Mouse (Mus musculus) mouse trophoblast stem cell (cell line): ENCODE data around the gene Six6.

Experiments used
- in situ Hi-C, 2 experiments: fragments of 300-500 bp; cut with MseI, MboI; formaldehyde crosslinking; loops; 2 replicates in 1 of 2; 3 replicates in 1 of 2; pipeline ENCODE4 v1.15.1; 2025

The Six6 gene

DNA sequence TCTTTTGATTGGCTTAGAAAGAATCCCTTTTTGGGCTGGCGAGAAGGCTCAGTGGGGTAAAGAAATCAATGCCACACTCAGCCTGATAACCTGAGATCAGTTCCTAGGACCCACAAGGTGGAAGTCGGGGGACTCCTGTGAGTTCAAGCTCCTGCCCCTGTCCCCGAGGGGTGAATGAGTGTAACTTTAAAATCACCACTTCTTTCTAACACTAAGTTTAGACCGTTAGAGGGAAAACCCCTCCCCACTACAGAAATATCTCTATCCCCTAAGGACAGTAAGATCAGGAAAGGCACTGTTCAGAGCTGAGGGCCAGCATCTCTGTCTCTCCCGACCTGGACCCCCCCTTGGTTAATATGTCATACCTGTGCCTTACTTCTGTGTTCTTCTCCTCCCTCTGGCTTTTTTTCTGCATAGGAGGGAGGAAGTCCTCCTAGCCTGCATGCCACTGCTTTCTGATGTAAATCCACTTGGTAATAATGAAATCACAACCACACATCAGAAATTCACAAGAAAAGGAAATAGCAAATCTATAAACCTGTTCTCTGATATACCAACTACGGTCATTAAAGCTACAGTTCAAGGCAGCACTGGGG, 18.2 kb downstream of the Six6 start:
- in situ Hi-C loops: no loop called here

DNA sequence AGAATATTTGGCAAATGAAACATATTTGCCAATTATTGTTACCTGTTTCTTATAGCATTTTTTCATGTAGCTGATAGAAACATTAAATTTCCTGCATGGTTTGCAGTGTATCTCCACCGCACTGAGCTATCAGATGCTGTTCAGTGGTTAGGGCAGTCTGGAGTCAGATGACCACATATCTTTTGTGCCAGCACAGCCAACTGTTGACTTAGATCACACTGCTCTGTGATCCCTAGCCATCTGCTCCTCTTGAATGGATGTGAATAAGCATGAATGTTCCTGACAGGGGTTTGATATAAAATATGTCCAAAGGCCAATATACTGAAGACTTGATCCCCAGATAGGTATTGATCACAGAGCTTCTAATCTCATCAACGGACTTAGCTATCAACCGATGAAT, 18.8 kb downstream of the Six6 start:
- in situ Hi-C loops: no loop called here

DNA sequence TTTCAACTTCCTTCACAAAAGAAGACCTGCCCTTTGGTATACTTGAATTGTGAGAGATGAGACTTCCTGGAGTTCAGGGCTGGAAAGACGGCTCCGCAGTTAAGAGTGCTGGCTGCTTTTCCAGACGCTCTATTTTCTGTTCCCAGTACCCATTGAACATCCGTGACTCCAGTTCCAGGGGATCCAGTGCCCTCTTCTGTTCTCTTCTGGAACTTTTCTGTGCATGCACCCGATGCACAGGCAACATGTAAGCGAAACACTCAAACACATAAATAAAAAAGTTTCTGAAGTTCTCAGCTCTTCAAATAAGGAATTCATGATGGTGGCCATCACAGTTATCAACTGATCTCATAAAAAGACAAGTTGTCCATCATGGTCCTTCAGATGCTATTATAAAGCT, 23.1 kb downstream of the Six6 start:
- in situ Hi-C loops: loop anchor here in 1 of 2 experiments (5.0 kb wide), 1 partner anchor 115 kb away; no protein-coding TSS in a partner anchor

DNA sequence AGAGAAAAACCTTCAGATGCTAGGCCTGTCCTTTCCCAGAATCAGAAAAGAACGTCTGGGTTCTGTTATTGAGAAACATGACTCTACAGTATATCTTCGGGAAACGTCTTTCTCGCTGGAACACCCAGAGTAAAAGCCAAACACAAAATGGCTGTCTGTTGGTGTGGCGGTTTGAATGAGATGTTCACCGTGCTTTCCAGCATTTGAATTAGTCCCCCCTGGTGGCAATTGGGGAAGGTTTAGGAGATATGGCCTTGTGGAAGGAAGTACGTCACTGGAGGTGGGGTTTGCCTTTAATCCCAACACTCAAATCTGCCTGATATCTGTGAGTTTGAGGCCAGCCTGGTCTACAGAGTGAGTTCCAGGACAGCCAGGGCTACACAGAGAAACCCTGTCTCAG, 27.8 kb downstream of the Six6 start:
- in situ Hi-C loops: no loop called here

DNA sequence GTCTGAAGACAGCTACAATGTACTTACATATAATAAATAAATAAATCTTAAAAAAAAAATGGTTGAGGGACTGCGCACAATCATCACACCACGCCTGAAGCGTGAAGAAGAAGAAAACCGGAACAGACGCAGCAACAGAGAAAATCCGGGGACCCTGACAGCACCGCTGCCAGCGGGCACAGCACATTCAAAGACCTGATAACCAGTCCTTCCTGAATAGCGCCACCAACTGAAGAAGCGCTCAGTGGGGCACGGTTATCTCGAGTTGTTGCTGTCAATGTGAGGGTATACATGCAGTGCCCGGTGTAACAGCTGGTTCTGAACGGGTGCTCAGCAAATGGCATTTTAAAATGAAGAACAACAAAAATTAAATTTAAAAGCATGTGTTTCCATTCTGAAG, 30.9 kb downstream of the Six6 start:
- in situ Hi-C loops: no loop called here

DNA sequence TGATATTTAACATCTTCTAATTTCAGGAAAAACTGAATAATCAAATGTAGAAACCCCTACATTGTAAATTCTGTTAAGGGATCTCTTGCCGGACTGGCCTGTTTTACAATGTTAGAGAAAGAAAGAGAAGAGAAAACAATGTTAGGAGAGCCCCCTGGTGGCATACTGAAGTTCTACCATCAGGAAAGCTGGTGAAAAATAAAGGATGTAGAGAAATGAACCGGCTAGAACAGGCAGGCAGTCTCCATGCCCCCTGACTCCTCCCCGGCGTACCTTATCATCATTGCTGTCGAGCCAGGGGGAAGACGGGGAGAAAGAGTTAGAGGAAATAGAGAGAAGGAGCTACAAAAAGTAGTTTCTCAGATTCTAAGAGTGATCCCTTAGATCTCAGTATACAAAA, 33.5 kb downstream of the Six6 start:
- in situ Hi-C loops: no loop called here

DNA sequence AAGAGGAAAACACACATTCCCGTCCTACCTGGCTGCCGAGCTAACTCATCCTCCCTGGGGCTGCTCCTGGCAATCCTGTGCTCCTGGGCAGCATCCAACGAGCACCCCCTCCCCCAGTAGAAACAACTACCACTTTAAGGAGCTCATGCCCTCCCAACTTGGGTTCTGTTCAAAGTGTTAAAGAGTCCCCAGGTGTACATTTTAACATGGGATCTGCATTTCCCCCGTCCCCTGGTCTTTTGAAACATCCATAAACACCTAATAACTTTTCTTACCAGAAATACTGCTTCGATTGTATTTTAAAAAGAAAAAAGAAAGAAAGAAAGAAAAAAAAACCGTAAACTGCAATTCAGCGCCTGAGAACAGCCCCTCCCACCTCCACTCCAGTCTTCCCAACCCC, 36.5 kb downstream of the Six6 start:
- in situ Hi-C loops: loop anchor here in 1 of 2 experiments (5.0 kb wide), 1 partner anchor 129 kb away; no protein-coding TSS in a partner anchor

DNA sequence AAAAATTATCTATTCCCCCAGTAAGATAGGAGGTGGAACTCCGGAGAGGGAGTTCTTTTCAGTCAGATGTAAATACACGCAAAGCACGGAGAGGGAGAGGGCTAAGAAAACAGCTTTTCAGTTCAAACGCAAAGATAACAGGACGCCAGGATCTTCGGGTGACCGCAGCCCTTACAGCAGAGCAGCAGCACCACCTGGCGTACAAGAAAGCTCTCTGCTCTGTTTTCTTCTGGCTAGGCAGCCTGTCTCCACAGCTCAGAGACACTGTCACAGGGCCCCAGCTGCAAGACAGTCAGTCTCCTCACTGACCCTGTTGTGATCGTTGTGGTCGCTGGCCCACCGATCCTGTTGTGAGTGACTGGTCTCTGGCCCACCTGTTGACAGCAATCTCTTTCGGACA, 37.0 kb downstream of the Six6 start:
- in situ Hi-C loops: loop anchor here in 1 of 2 experiments (5.0 kb wide), 1 partner anchor 129 kb away; no protein-coding TSS in a partner anchor

DNA sequence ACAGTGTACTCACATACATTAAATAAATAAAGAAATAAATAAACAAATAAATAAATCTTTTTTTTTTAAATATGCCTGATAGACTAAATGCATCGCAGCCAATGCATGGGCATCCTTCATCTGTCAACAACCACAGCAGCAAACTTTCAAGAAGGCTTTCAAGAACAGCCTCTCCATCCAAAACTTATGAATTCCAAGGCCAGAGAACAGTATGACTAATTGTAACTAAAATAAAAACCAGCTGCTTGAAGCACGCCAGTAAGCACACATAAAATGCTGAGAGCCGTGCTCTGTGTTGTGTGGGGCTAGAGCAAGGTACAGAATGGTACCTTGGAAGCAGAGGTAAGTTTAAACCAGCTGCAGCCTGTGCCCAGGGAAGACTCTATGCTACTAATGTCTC, 38.2 kb downstream of the Six6 start:
- in situ Hi-C loops: loop anchor here in 1 of 2 experiments (5.0 kb wide), 1 partner anchor 131 kb away; no protein-coding TSS in a partner anchor

DNA sequence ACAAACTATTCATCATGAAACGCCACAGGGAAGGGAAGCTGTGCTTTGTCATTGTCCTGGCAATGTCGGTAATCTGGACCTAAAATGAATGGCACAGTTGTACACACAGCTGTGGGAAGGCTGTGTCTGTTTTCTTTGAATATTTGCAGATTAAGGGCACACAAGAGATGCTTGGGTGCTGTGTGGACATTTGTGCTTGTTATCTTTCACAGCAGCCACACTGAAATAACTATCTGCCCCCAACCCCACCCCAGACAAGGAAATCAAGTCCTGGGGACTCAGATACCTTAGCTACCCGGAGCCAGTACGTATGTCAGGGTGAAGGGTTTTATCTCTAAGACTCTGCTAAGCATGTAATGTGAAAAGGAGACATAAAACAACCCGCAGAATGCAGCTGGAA, 39.5 kb downstream of the Six6 start:
- in situ Hi-C loops: loop anchor here in 1 of 2 experiments (5.0 kb wide), 1 partner anchor 132 kb away; no protein-coding TSS in a partner anchor

DNA sequence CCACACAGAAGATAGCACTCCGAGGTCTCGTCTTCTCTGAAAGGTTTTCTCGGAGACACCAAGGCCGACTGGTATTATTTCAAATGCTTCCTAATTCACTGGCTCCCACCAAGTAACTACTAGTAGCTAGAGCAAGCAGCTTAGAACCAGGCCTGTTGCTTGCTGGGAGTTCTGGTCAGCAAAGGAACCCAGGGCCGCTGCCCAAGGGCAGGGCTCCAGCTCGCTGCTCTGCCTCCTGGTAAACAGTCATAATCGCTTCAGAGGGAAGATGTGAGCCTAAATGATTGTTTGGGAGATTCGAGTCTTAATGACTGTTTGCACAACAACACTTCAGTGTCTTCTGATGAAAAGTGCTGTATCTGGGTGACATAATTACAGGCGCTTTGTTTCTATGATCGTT, 42.9 kb downstream of the Six6 start:
- in situ Hi-C loops: no loop called here

DNA sequence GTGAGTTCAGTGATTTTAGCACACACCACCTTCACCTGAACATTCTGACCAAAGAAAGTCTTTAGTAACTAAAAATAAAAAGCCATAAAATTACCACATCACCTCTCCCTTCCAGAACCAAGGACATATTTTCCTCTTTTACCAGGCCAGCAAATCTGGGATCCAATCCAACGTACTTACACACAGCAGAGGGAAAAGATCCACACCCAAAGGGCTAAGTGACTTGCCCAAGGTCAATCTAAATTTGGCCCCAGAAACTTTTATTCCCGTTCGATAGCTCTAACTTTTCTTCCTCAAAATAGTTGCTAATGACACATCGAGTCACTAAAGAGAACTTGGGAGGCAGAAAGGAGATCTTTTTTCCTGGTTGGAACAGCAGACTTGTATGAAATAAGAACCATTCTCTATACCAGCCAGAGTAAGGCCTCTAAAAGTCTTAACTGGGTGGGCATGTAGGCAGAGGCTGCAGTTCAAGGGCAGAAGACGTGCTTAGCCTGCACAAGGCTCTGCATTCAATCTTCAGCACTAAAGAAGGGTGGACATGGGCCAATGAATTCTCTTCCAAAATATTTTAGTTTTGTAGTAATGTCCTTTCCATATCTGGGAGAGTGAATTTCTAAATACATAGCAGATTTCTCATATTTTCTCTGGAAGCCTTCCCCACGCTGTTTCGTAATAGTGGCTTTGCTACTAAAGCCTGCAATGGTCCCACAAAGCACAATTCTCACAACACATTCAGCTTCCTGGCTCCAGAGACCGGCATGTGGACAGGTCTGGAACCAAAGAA, 43.6 kb downstream of the Six6 start:
- in situ Hi-C loops: no loop called here
